Mouse (Mus musculus) liver, adult 2 months (tissue): ENCODE results near the gene Tmem231.

Source experiments
- CTCF ChIP-seq: fragments of 200-500 bp; IDR thresholded peaks from 2 replicates; pipeline ENCODE4 v1.5.1; 2011; ENCODE audit warnings: low read depth, low read length, control low read depth
- POLR2A ChIP-seq: fragments of 200-500 bp; IDR thresholded peaks from 2 replicates; pipeline ENCODE4 v1.6.1; 2011; ENCODE audit warnings: low read length, control low read depth; ENCODE audit not compliant: insufficient read depth; ENCODE audit errors: extremely low read depth

DNA sequence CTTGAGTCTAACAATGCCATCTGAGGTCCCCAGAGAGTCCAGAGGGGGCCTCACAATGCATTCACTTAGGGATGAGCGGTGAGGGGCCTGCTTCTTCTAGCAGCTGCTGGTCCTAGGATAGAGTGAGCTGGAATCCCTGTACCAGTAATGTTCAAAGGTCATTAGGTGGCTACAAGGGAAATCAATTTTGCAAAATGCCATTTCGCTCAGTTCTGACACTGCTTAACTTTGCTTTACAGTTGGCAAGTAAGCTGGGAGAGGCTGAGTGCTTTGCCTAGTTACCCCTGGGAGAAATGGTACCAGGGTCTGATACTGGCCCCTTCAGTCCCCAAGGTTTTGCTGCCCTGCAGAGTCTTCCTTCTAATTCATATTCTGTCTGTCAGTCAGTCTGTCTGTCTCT lies 42.0 kb upstream of the Tmem231 start:
- no peak for TF ChIP-seq CTCF
- no peak for TF ChIP-seq POLR2A
